Mouse (Mus musculus) urinary bladder, adult 2 months (tissue): ENCODE data around the gene Cdkn1b. TPM values are rescaled to one million over a fixed set of nuclear protein-coding genes. Genes with fewer than 3 reads are reported as not detected.

Experiments used
- DNase-seq: peaks from one replicate; pipeline ENCODE4 v3.0.0; 2022; ENCODE audit warnings: low spot score
- polyA plus RNA-seq: library from polyadenylated mRNA; depleted of rRNA; stranded (reverse); fragments of >200 nt; gene quantifications from 2 replicates; pipeline ENCODE4 v1.2.3, GENCODE M21; 2012; rRNA removed

Gene Cdkn1b
- polyA plus RNA-seq, 1 experiment = 28.8 TPM

DNA sequence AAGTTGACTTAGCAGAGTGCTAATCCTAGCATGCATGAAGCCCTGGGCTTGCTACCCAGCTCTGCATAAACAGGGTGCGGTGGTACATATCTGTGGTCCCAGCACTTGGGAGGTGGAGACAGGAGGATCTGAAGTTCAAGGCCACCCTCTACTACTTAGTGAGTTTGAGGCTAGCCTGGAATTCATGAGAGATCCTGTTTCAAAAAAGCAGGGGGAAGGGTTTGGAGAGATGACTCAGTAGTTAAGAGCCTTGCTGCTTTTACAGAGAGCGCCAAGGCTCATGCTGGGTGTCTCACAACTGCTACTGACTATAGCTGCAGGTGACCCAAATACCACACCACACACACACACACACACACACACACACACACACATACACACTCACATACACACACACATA is 49.3 kb downstream of the Cdkn1b start:
- no peak for DNase-seq

DNA sequence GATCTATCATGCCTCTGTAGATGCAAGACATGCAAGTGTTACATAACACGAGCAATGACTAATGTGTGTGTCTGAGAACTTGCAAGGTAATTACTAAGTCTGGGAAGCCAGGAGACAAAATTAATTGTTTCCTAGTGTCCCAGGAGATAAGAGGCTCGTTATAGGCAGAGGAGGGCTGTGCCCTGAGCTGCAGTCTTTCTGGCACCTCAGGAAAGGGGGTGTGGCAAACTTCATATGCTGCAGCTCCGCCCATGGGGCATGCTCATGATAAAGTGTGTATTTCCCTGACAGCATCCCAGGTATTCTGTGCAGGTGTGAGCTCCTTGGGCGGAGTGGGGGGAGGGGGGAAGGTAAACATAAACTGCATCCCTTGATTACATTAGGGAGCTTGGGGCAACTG is 51.9 kb downstream of the Cdkn1b start:
- no peak for DNase-seq

Other genes with a start within 250 kb of the Cdkn1b start
- gene Dusp16, start 127.8 kb upstream of the Cdkn1b start, polyA plus RNA-seq = 29.4 and 34.6 TPM in 2 replicates
- gene Crebl2, start 90.2 kb upstream of the Cdkn1b start, polyA plus RNA-seq = 35.3 and 37.5 TPM in 2 replicates
- 9.5 and 9.7 TPM in 2 replicates for gene Gpr19, start 21.8 kb upstream of the Cdkn1b start, polyA plus RNA-seq
- 1.9 TPM in 2 replicates for gene Apold1, start 61.3 kb downstream of the Cdkn1b start, polyA plus RNA-seq
- 80.2 and 86.4 TPM in 2 replicates for gene Ddx47, start 91.2 kb downstream of the Cdkn1b start, polyA plus RNA-seq
- gene Gprc5a, start 145.2 kb downstream of the Cdkn1b start, polyA plus RNA-seq = 2.0 and 3.5 TPM in 2 replicates
- 0.07 TPM in 2 replicates for gene Gprc5d, start 197.9 kb downstream of the Cdkn1b start, polyA plus RNA-seq